Mouse (Mus musculus) embryonic fibroblast, embryonic 13.5 days (primary cell): ENCODE measurements around the gene Uqcr10.

Experiments used
- CTCF ChIP-seq: IDR thresholded peaks from 2 replicates; pipeline ENCODE4 v1.5.1; 2011; ENCODE audit warnings: mild to moderate bottlenecking, control low read depth, low read length, moderate library complexity, borderline replicate concordance; ENCODE audit not compliant: insufficient read depth
- POLR2A ChIP-seq: IDR thresholded peaks from 2 replicates; pipeline ENCODE4 v1.6.1; 2011; ENCODE audit warnings: low read depth, mild to moderate bottlenecking, control low read depth, low read length, moderate library complexity

DNA sequence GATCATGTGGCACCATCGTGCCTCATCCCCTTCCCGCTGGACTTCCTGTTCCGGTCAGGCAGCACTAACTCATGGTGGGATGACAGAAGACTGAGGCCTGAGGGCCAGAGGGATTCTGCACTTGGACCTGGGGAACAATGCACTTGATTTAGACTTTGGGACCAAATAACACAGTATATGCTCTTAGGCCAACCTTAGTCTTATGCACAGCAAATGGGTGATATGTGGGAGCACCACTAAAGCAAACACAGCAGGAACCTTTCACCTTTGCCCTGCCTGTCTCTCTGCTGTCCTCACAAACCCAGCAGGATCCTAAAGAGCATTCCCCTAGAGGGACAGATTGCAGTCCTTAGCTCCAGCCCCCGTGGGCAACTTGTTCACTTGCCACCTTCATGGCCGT lies 36.6 kb upstream of the Uqcr10 start:
- TF ChIP-seq CTCF (no peak), POLR2A (no peak)
